Mouse (Mus musculus) spleen, adult 12 weeks (tissue): ENCODE measurements around the gene Sf1.

Experiments
- DNase-seq: peaks from one replicate; pipeline ENCODE4 v3.0.0; 2022; ENCODE audit warnings: low spot score

The Sf1 gene

GRCm38 (mm10) chr19:6399285-6400095 lies 36.0 kb downstream of the Sf1 start, which contains the start of gene Rasgrp2:
TSS of gene Rasgrp2 (plus strand) at chr19:6399340.
- peak; percentile 67 for DNase-seq

GRCm38 (mm10) chr19:6400096-6401086 lies 36.9 kb downstream of the Sf1 start:
- no peak for DNase-seq

GRCm38 (mm10) chr19:6401131-6401815 lies 37.8 kb downstream of the Sf1 start:
- DNase-seq: peak; percentile 55

DNA sequence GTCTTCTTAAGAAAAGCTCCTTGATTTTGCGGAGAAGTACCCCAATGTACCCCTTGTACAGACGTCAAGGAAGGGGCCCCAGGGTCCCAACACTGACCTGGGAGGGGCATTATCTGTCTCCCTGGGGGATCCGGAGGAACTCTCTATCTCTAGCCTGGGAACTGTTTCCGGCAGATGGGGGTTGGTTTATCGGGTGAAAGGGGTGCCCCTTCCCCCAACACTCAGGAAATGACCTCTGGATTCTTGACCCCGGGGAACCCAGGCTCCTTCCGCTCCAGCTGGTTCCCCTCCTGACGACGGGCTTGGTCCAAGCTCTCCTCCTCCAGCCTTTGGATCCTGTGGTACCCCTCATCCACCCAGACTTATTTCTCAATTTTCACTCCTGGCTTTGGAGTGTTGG lies 38.5 kb downstream of the Sf1 start:
- no peak for DNase-seq

GRCm38 (mm10) chr19:6403869-6404268 lies 40.4 kb downstream of the Sf1 start:
- DNase-seq: no peak

DNA sequence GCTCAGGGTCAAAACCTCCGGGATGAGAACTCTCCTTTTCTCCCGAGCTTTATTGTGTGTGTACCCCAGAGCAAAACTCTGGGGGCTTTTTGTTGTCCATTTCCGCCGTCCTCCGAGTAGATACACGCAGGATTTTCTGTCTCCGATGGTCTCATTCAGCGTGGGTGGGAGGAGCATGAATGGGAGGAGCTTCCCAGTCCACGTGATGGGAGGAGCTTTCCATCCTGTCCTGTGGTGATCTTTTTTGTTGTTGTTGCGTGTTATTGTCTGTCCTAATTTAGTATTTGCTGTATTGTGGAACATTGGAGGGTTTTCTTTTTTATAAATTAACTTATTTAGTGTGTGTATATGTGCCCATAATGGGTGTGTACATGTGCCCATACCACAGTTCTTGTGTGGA lies 41.9 kb downstream of the Sf1 start:
- DNase-seq: no peak

- no peak for DNase-seq
Observed at GRCm38 (mm10) chr19:6407109-6407508, 43.6 kb downstream of the Sf1 start.

GRCm38 (mm10) chr19:6407816-6408510 lies 44.5 kb downstream of the Sf1 start:
- DNase-seq: no peak

GRCm38 (mm10) chr19:6408749-6409148 lies 45.3 kb downstream of the Sf1 start:
- no peak for DNase-seq

DNA sequence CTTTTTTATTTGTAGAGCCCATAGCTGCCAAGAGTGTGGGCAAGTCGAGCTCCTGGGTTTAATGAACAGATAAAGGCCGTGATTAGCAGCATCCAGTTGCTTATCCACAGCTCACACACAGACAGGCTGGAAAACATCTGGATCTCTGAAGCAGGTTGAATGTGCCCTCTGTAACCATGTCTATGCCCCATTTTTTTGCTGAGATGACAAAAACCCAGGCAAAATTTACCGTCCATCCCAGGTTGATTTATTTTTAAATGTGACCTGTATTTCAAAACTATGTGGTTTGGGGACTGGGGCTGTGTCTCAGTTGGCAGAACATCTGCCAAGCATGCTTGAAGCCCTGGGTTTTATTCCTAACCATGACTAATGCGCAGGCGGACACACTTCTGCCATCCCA lies 45.7 kb downstream of the Sf1 start:
- no peak for DNase-seq

GRCm38 (mm10) chr19:6409936-6410335 lies 46.4 kb downstream of the Sf1 start:
- no peak for DNase-seq

DNA sequence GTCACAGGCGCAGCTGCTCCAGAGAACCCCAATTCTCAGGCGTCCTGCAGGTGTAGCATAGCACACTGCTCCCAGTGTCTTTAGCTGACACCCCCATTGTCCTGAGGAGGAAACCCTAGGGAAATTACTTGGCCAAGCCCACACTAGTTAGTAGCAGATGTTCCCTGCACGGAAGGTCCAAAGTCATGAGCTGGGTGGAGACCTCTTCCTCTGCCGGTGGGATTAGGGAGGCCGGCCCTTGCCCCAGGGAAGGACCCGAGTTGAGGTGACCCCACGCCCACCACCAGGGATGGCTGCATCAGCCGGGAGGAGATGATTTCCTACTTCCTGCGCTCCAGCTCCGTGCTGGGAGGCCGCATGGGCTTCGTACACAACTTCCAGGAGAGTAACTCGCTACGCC lies 49.3 kb downstream of the Sf1 start:
- no peak for DNase-seq

DNA sequence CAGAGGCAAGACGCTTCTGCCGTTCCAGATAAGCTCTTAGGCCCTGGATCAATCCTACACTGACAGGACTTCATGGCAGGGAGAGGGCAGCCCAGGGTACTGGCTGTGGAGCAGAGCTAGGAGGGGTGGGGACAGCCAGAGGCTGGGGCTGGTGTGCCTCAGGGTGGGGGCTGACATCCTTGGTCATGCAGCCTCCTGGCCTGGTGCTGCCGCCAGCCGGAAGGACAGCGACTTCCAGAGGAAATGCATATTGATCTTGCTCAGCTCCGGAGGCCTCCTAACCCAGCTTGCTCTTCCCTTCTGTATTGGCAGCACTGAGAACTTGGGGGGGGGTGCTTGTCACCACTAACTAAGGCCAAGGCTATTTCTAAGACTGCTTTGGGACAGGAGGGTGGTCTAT lies 52.0 kb downstream of the Sf1 start:
- DNase-seq: no peak

- no peak for DNase-seq
Observed at GRCm38 (mm10) chr19:6416124-6416770, 52.8 kb downstream of the Sf1 start.

- no peak for DNase-seq
Observed at GRCm38 (mm10) chr19:6416894-6417761, 53.6 kb downstream of the Sf1 start.

DNA sequence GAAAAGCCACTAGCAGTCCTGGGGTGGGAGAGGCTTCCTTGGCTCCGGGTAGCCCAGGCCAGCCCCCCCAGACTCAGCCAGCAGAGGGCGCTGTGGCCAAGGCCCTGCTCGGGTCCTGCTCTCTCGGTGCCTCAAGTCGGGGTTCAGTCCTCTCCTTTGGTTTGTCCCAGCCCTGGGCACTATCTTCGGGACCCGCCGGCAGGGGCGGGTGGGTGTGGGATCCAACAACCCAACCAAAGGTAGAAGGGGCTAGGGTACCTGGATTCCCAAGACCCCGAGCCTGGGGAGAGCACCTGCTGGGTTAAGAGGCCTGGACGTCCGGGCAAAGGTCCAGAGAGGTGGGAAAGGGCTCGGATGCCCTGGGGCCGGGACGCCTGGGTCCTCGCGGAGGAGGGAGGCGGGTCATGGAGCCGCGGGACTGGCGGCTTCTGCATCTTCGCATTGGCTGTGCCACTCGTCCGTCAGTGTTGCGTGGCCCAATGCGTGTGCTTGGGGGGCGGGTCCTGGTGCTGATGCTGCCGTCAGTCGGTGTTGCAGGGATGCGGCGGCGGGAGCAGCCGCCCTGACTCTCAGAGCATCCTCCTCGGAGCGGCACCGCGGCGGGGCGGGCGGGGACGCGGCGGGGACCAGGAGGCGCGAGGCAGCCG lies 54.9 kb downstream of the Sf1 start, which contains the start of gene Nrxn2:
Nrxn2 (plus strand) TSS at position 499 of the 647 bp plus-strand sequence.
- DNase-seq: peak; percentile 68

DNA sequence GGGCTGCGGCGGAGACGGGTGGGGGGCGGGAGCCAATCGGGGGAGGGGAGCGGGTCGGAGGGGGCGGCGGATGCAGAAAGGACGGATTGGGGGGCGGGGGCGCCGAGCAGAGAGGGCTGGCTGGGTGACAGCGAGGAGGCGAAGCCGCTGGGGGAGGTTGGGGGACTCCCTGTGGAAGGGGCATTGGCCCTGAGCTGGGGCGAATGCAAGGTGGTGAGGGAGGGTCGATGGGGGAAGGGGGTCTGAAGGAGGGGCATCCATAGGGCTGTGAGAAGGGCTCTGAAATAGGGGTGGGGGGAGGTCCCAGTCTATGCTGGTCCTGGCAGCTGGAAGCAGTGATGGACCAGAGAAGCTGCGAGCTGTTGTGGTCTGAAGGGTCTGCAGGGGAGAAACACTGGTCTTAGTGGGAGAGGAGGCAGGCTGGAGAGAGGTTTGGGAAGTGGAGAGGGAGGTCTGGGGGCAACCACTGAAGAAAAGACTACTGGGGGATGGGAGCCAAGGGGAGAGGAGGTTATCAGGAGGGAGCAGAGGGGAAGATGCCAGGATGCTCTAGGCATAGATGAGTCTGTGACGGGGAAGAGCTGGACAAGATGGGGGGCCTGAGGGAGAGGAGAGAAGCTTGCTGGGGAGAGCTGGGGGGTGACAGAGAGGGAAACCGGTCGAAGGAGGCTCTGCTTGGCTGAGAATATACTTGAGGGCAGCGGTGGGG lies 55.6 kb downstream of the Sf1 start:
- DNase-seq: no peak

GRCm38 (mm10) chr19:6419805-6420310 lies 56.4 kb downstream of the Sf1 start:
- DNase-seq: no peak
